Mouse (Mus musculus) ES-Bruce4 (cell line): ENCODE data around the gene Ccdc60.

Experiments used
- CTCF ChIP-seq: IDR thresholded peaks from one replicate; pipeline ENCODE4 v1.8.1; 2011; ENCODE audit warnings: low read depth, low read length
- POLR2A ChIP-seq: IDR thresholded peaks from one replicate; pipeline ENCODE4 v1.8.1; 2011; ENCODE audit warnings: low read length; ENCODE audit not compliant: insufficient read depth

DNA sequence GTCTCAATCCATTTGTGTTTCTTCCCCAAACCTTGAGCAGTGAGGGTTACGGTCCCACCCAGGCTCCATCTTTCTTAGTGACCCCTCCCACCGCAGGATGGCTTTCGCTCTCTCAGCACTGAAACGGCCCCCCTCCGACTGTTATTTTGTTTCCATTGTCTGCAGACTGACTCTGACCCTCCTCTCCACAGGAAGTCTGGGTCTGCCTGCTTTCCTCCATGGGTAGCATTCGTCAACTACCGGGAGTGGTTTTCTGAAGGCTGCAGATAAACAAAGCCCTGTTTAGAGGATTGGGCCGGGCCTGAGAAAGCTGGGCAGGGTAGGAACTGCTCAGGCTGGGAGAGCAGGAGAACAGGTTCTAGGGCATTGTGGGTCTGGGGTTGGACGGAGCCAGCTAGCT, 1.1 kb upstream of the Ccdc60 start:
- TF ChIP-seq CTCF, result no peak
- TF ChIP-seq POLR2A, result no peak
